Mouse (Mus musculus): Measurements from ENCODE around the gene Zfp800.

DNA sequence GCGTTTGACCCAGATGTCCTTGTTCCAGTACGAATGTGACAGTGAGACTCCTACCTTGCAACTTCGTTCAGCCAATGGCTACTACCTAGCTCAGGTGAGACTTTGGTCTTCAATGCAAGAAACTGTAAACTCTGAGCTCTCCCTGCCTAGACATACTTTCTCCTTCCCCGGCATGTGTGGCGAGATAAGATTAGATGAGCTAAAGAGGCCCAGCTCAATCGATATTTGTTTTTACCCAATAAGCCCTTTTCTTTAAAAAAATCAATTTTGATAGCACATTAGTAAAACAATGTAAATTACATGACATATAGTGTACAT, 33.7 kb upstream of the Zfp800 start:
- TF ChIP-seq CTCF (IDR thresholded peaks at IDR 0.05; ENCODE audit: extremely low read depth, insufficient read depth, insufficient read length, insufficient replicate concordance) (no peak), POLR2A (IDR thresholded peaks at IDR 0.05; ENCODE audit: low read depth, low read length) (no peak)
